Mouse (Mus musculus) cerebellum, adult 2 months (tissue): ENCODE measurements around the gene Vmn2r-ps159. TPM values are rescaled to one million over a fixed set of nuclear protein-coding genes. Genes with fewer than 3 reads are reported as not detected.
"Not testable (repeated sequence)": the region's sequence is repeated elsewhere in the genome, so short reads cannot be mapped to it uniquely, and the experiment has no call there.

Source experiments
- DNase-seq, 2 experiments: peaks; one replicate each; pipeline ENCODE4 v3.0.0; 2021
- H3K27ac ChIP-seq: fragments of 200-500 bp; 2 replicates; pipeline ENCODE4 v1.5.1; 2012; ENCODE audit warnings: low read length, control low read depth, inconsistent platforms; ENCODE audit not compliant: insufficient read depth
- H3K27me3 ChIP-seq: fragments of 200-500 bp; 2 replicates; pipeline ENCODE4 v1.6.1; 2012; ENCODE audit warnings: inconsistent platforms, mild to moderate bottlenecking, low read length, moderate library complexity; ENCODE audit not compliant: control insufficient read depth, insufficient read depth
- H3K4me1 ChIP-seq: fragments of 200-500 bp; 2 replicates; pipeline ENCODE4 v1.6.1; 2011; ENCODE audit warnings: low read length; ENCODE audit not compliant: control insufficient read depth, insufficient read depth
- H3K4me3 ChIP-seq: fragments of 200-500 bp; replicated peaks from 2 replicates; pipeline ENCODE3; 2011; ENCODE audit warnings: mild to moderate bottlenecking, low read depth, low read length, control low read depth; ENCODE audit not compliant: insufficient read depth
- CTCF ChIP-seq: fragments of 200-500 bp; IDR thresholded peaks from 2 replicates; pipeline ENCODE4 v1.5.1; 2011; ENCODE audit warnings: low read depth, mild to moderate bottlenecking, control low read depth, low read length, moderate library complexity, borderline replicate concordance; ENCODE audit not compliant: insufficient read depth
- POLR2A ChIP-seq: fragments of 200-500 bp; IDR thresholded peaks from 2 replicates; pipeline ENCODE4 v1.6.1; 2011; ENCODE audit warnings: low read length, control low read depth, borderline replicate concordance; ENCODE audit not compliant: insufficient read depth
- WGBS: fragments of 180-500 bp; shearing (Covaris S2); methylation state at CpG from one replicate; pipeline ENCODE4 v1.1.7; 2018; 5-methylcytosine and 5-hydroxymethylcytosine counted together
- polyA plus RNA-seq: library from polyadenylated mRNA; depleted of rRNA; stranded (reverse); fragments of >200 nt; gene quantifications from 2 replicates; pipeline ENCODE4 v1.2.3, GENCODE M21; 2012; rRNA removed

The Vmn2r-ps159 gene
- polyA plus RNA-seq = not detected in 2 replicates

- 69% methylated on average over 3 of the region's 3 CpGs for WGBS
- H3K4me3 ChIP-seq, DNase-seq, H3K4me1 ChIP-seq, H3K27ac ChIP-seq, H3K27me3 ChIP-seq: not testable (repeated sequence)
These were observed at the start of gene Vmn2r-ps159 for GRCm38 (mm10) chr4:156330803-156331202. Vmn2r-ps159 (plus strand) TSS chr4:156331103.

- 75% methylated on average over 4 of the region's 4 CpGs for WGBS
- DNase-seq, H3K4me1 ChIP-seq: not testable (repeated sequence)
These were observed 10.9 kb downstream of the Vmn2r-ps159 start for GRCm38 (mm10) chr4:156341601-156342504.

GRCm38 (mm10) chr4:156342569-156343325, 11.8 kb downstream of the Vmn2r-ps159 start:
- no peak for DNase-seq
- no peak overlapping the region for H3K27ac ChIP-seq
- WGBS = 74% methylated on average over 2 of the region's 2 CpGs

More at GRCm38 (mm10) chr4:156341601-156342504, 10.9 kb downstream of the Vmn2r-ps159 start:
- H3K4me3 ChIP-seq, H3K27me3 ChIP-seq, H3K27ac ChIP-seq: not testable (repeated sequence)

GRCm38 (mm10) chr4:156343332-156343731, 12.4 kb downstream of the Vmn2r-ps159 start:
- TF ChIP-seq CTCF (no peak), POLR2A (no peak)
- DNase-seq = no peak
- H3K4me3 ChIP-seq = no peak overlapping the region
- no peak overlapping the region for H3K27ac ChIP-seq
- H3K27me3 ChIP-seq = no peaks in the 10 kb centered on the region
- no peaks in the 10 kb centered on the region for H3K4me1 ChIP-seq
- 75% methylated on average over 1 of the region's 1 CpGs for WGBS

More at GRCm38 (mm10) chr4:156342569-156343325, 11.8 kb downstream of the Vmn2r-ps159 start:
- Histone ChIP-seq H3K4me3 (no peak overlapping the region), H3K27me3 (no peaks in the 10 kb centered on the region), H3K4me1 (no peaks in the 10 kb centered on the region)
- TF ChIP-seq CTCF (no peak), POLR2A (no peak)

GRCm38 (mm10) chr4:156356756-156357437, 26.0 kb downstream of the Vmn2r-ps159 start:
- not testable (repeated sequence) for H3K27me3 ChIP-seq, H3K4me1 ChIP-seq, H3K27ac ChIP-seq, H3K4me3 ChIP-seq, DNase-seq
- WGBS = 56% methylated on average over 3 of the region's 3 CpGs

Other genes starting within 250 kb of the Vmn2r-ps159 start
- 32.6 and 34.3 TPM in 2 replicates for gene 9430015G10Rik, start 221.1 kb upstream of the Vmn2r-ps159 start, polyA plus RNA-seq
- 2.0 and 2.1 TPM in 2 replicates for gene Rnf223, start 200.6 kb upstream of the Vmn2r-ps159 start, polyA plus RNA-seq
- 109 and 111 TPM in 2 replicates for gene Agrn, start 133.6 kb upstream of the Vmn2r-ps159 start, polyA plus RNA-seq
- 3.5 and 4.8 TPM in 2 replicates for gene Isg15, start 130.3 kb upstream of the Vmn2r-ps159 start, polyA plus RNA-seq
- 6.6 and 6.8 TPM in 2 replicates for gene AW011738, start 127.8 kb upstream of the Vmn2r-ps159 start, polyA plus RNA-seq
- 1.3 and 1.4 TPM in 2 replicates for gene Perm1, start 115.2 kb upstream of the Vmn2r-ps159 start, polyA plus RNA-seq
- 93.4 and 101 TPM in 2 replicates for gene Plekhn1, start 96.2 kb upstream of the Vmn2r-ps159 start, polyA plus RNA-seq
- gene Noc2l, start 95.1 kb upstream of the Vmn2r-ps159 start, polyA plus RNA-seq = 73.5 and 75.9 TPM in 2 replicates
- gene Samd11, start 75.4 kb upstream of the Vmn2r-ps159 start, polyA plus RNA-seq = 1.7 and 1.8 TPM in 2 replicates